ENCODE assay signal across 25 mouse cellular contexts in genomic region chr5:130772491-130772890, GRCm38 (mm10).
"Had no signal": no experiment of that assay in that cellular context is flagged by ENCODE, and none has a peak within 500 bp of the region (broad histone marks: within the 10 kb centered on the region; RNA-seq: fewer than 3 reads in every experiment).

No protein-coding gene starts in this region.

- H3K9me3 ChIP-seq: hindbrain, embryonic 13.5 days; hindbrain, embryonic 15.5 days; limb, embryonic 10.5 days; limb, embryonic 12.5 days had no signal

- H3K27ac ChIP-seq: heart, embryonic 13.5 days; heart, embryonic 15.5 days; hindbrain, embryonic 13.5 days; hindbrain, embryonic 15.5 days; hindbrain, postnatal 0 days; kidney, embryonic 15.5 days; kidney, postnatal 0 days; left cerebral cortex, adult 2 months; limb, embryonic 10.5 days; limb, embryonic 12.5 days had no signal

- ATAC-seq: hindbrain, postnatal 0 days; intestine, embryonic 16.5 days had no signal

- DNase-seq: gastrocnemius, postnatal 14 days; gastrocnemius, postnatal 36 days; heart, adult 18-20 months; heart, postnatal 14 days; heart, postnatal 36 days; kidney, adult 11 months; kidney, adult 2 months; kidney, adult 9 months; kidney, postnatal 25 days; kidney, postnatal 4 days; layer of hippocampus, adult 9-11 months; liver had no signal

- H3K36me3 ChIP-seq: heart, embryonic 13.5 days; heart, embryonic 15.5 days; hindbrain, embryonic 13.5 days; hindbrain, embryonic 15.5 days; kidney, embryonic 15.5 days; limb, embryonic 10.5 days; limb, embryonic 12.5 days had no signal

- H3K9ac ChIP-seq: heart, embryonic 13.5 days; heart, embryonic 15.5 days; hindbrain, embryonic 13.5 days; hindbrain, embryonic 15.5 days; kidney, embryonic 15.5 days; limb, embryonic 12.5 days had no signal

- H3K4me2 ChIP-seq: heart, embryonic 11.5 days; heart, embryonic 13.5 days; heart, embryonic 15.5 days; hindbrain, embryonic 13.5 days; hindbrain, embryonic 15.5 days; kidney, embryonic 15.5 days; limb, embryonic 12.5 days; liver, embryonic 11.5 days had no signal

- H3K4me1 ChIP-seq: heart, embryonic 13.5 days; heart, embryonic 15.5 days; hindbrain, embryonic 15.5 days; kidney, embryonic 15.5 days; limb, embryonic 10.5 days; limb, embryonic 12.5 days had no signal

- H3K27me3 ChIP-seq: heart, embryonic 13.5 days; heart, embryonic 15.5 days; hindbrain, embryonic 13.5 days; hindbrain, embryonic 15.5 days; kidney, embryonic 15.5 days; limb, embryonic 12.5 days had no signal

- H3K4me3 ChIP-seq: heart, embryonic 13.5 days; heart, embryonic 15.5 days; hindbrain, embryonic 13.5 days; hindbrain, embryonic 15.5 days; kidney, embryonic 15.5 days; left cerebral cortex, adult 2 months; limb, embryonic 10.5 days; limb, embryonic 12.5 days had no signal
